In genomic region chr5:144466987-144467386, GRCm38 (mm10) we compare ENCODE assay signal across 8 mouse cellular contexts.
DNase-seq lines count a peak whose midpoint lies in the region; ATAC-seq and TF ChIP-seq lines count a peak whose summit lies in the region.
"Had no signal": no experiment of that assay in that cellular context is flagged by ENCODE, and none has a peak within 500 bp of the region (broad histone marks: within the 10 kb centered on the region; RNA-seq: fewer than 3 reads in every experiment).

No protein-coding gene starts in this region.

- H3K36me3 ChIP-seq in heart, adult 2 months (ENCODE audit: control insufficient read depth, insufficient read depth, low read length), result no peaks in the 10 kb centered on the region
- no peaks in the 10 kb centered on the region for H3K36me3 ChIP-seq in heart, embryonic 10.5 days
- H3K36me3 ChIP-seq in midbrain, embryonic 10.5 days, result no peaks in the 10 kb centered on the region
- H3K36me3 ChIP-seq in midbrain, embryonic 15.5 days (replicated peaks), result no peaks in the 10 kb centered on the region
- no peaks in the 10 kb centered on the region for H3K36me3 ChIP-seq in thymus, adult 2 months (ENCODE audit: control insufficient read depth, insufficient read depth, low read length)

- TF ChIP-seq EP300 in heart, adult 2 months (IDR thresholded peaks at IDR 0.05; ENCODE audit: insufficient read depth, low read depth, low read length), result no peak

- no peak overlapping the region for H3K9ac ChIP-seq in heart, adult 2 months (ENCODE audit: low read depth, low read length)
- H3K9ac ChIP-seq in midbrain, embryonic 15.5 days, result no peak overlapping the region

- 32% methylated on average over 6 of the region's 6 CpGs for WGBS in heart, adult 2 months
- 40% methylated on average over 6 of the region's 6 CpGs for WGBS in heart, embryonic 10.5 days
- 49% methylated on average over 6 of the region's 6 CpGs for WGBS in midbrain, embryonic 10.5 days
- WGBS in midbrain, embryonic 15.5 days, result 60% methylated on average over 6 of the region's 6 CpGs
- WGBS in thymus, adult 2 months, result 39% methylated on average over 6 of the region's 6 CpGs

- no peaks in the 10 kb centered on the region for H3K4me1 ChIP-seq in heart, adult 2 months (ENCODE audit: control insufficient read depth, insufficient read depth, low read length)
- no peaks in the 10 kb centered on the region for H3K4me1 ChIP-seq in heart, embryonic 10.5 days
- H3K4me1 ChIP-seq in midbrain, embryonic 10.5 days, result no peaks in the 10 kb centered on the region
- H3K4me1 ChIP-seq in midbrain, embryonic 15.5 days, result no peaks in the 10 kb centered on the region
- H3K4me1 ChIP-seq in cortical plate, adult 2 months (ENCODE audit: control insufficient read depth, insufficient read depth, low read length), result no peaks in the 10 kb centered on the region
- no peaks in the 10 kb centered on the region for H3K4me1 ChIP-seq in thymus, adult 2 months (replicated peaks; ENCODE audit: control insufficient read depth, insufficient read depth, low read length)

- no peak overlapping the region for H3K27ac ChIP-seq in heart, adult 2 months
- no peak overlapping the region for H3K27ac ChIP-seq in heart, embryonic 10.5 days
- H3K27ac ChIP-seq in midbrain, embryonic 10.5 days (replicated peaks), result no peak overlapping the region
- no peak overlapping the region for H3K27ac ChIP-seq in midbrain, embryonic 15.5 days
- no peak overlapping the region for H3K27ac ChIP-seq in cortical plate, adult 2 months (ENCODE audit: insufficient read depth, low read length)
- no peak overlapping the region for H3K27ac ChIP-seq in thymus, adult 2 months (ENCODE audit: control insufficient read depth, insufficient read depth, low read length)

- TF ChIP-seq POLR2A in heart, adult 2 months (IDR thresholded peaks at IDR 0.05; ENCODE audit: insufficient read depth, low read depth, low read length), result no peak
- TF ChIP-seq POLR2A in cortical plate, adult 2 months (IDR thresholded peaks at IDR 0.05; ENCODE audit: extremely low read depth, insufficient read depth, low read length), result no peak
- TF ChIP-seq POLR2A in thymus, adult 2 months (IDR thresholded peaks at IDR 0.05; ENCODE audit: control insufficient read depth, extremely low read depth, insufficient read depth, low read length, poor library complexity), result no peak

- no peak for DNase-seq in heart, adult 2 months
- no peak for DNase-seq in heart, embryonic 10.5 days (ENCODE audit: low spot score)
- DNase-seq in midbrain, embryonic 10.5 days (ENCODE audit: low spot score), result peak; percentile 20
- DNase-seq in testis, postnatal 10 days (ENCODE audit: low spot score), result peak; percentile 52
- no peak for DNase-seq in thymus, adult 2 months
- DNase-seq: lung, adult 18-20 months had no signal

- ATAC-seq in midbrain, embryonic 15.5 days (replicated peaks), result no peak

- H3K4me3 ChIP-seq in heart, adult 2 months, result no peak overlapping the region
- no peak overlapping the region for H3K4me3 ChIP-seq in heart, embryonic 10.5 days
- H3K4me3 ChIP-seq in midbrain, embryonic 10.5 days, result no peak overlapping the region
- H3K4me3 ChIP-seq in midbrain, embryonic 15.5 days, result no peak overlapping the region
- no peak overlapping the region for H3K4me3 ChIP-seq in cortical plate, adult 2 months (ENCODE audit: insufficient read depth, low read length)
- no peak overlapping the region for H3K4me3 ChIP-seq in thymus, adult 2 months (ENCODE audit: control insufficient read depth, insufficient read depth, low read length)

- H3K27me3 ChIP-seq in heart, adult 2 months (ENCODE audit: control insufficient read depth, insufficient read depth, low read length), result no peaks in the 10 kb centered on the region
- H3K27me3 ChIP-seq in heart, embryonic 10.5 days (ENCODE audit: insufficient read depth, poor library complexity, severe bottlenecking), result no peaks in the 10 kb centered on the region
- no peaks in the 10 kb centered on the region for H3K27me3 ChIP-seq in midbrain, embryonic 10.5 days (ENCODE audit: low read depth, poor library complexity, severe bottlenecking)
- H3K27me3 ChIP-seq in midbrain, embryonic 15.5 days (replicated peaks), result no peaks in the 10 kb centered on the region
- H3K27me3 ChIP-seq in thymus, adult 2 months (ENCODE audit: control insufficient read depth, insufficient read depth, low read length), result no peaks in the 10 kb centered on the region

- H3K4me2 ChIP-seq in midbrain, embryonic 15.5 days, result no peak overlapping the region

- TF ChIP-seq CTCF in heart, adult 2 months (IDR thresholded peaks at IDR 0.05), result peak; percentile 40
- peak; percentile 65 for TF ChIP-seq CTCF in cortical plate, adult 2 months (IDR thresholded peaks at IDR 0.05; ENCODE audit: extremely low read depth, insufficient read depth, low read length)
- TF ChIP-seq CTCF in thymus, adult 2 months (IDR thresholded peaks at IDR 0.05; ENCODE audit: borderline replicate concordance, control insufficient read depth, extremely low read depth, insufficient read depth, low read length, poor library complexity), result no peak

- no peaks in the 10 kb centered on the region for H3K79me2 ChIP-seq in heart, adult 2 months (replicated peaks; ENCODE audit: control insufficient read depth, insufficient read depth, low read length)

- H3K9me3 ChIP-seq in heart, embryonic 10.5 days, result no peaks in the 10 kb centered on the region
- no peaks in the 10 kb centered on the region for H3K9me3 ChIP-seq in midbrain, embryonic 10.5 days (replicated peaks)
- H3K9me3 ChIP-seq in midbrain, embryonic 15.5 days, result no peaks in the 10 kb centered on the region

- intact Hi-C loops in heart, adult 2 months (cut with DNase I), result no loop called here

Comparison
In these comparisons a context has a peak if more than half of its experiments do, and no peak if none do; other contexts are left out.
1. DNase-seq: peak in midbrain, embryonic 10.5 days (single experiment) and testis, postnatal 10 days (single experiment); none in heart, adult 2 months (0 of 2), heart, embryonic 10.5 days (single experiment) and thymus, adult 2 months (single experiment).